Mouse (Mus musculus) Patski (cell line): ENCODE data around the gene Tmem114. TPM values are rescaled to one million over a fixed set of nuclear protein-coding genes. Genes with fewer than 3 reads are reported as not detected.

Source experiments
- ATAC-seq: fragments of 100-300 bp; one replicate; pipeline ENCODE4 v1.8.0; 2021
- CTCF ChIA-PET: fragments of 350-600 bp; sonication (Branson Sonifier 250); formaldehyde crosslinking; loops from one replicate; lab custom pipeline; 2022; ENCODE audit warnings: inconsistent platforms; lab: Charles Lee
- POLR2A ChIA-PET: fragments of 350-600 bp; sonication (Branson Sonifier 250); formaldehyde crosslinking; loops from one replicate; lab custom pipeline; 2022; ENCODE audit warnings: antibody characterized with exemption, inconsistent platforms; lab: Charles Lee
- DNase-seq: peaks from one replicate; pipeline ENCODE4 v3.0.0-alpha.2; 2011; ENCODE audit warnings: low read depth, low spot score
- H3K27me3 ChIP-seq: fragments of 371-371 bp; one replicate; pipeline ENCODE4 v1.5.1; 2021
- CTCF ChIP-seq: fragments of 100-300 bp; IDR thresholded peaks from one replicate; pipeline ENCODE4 v1.5.1; 2021
- in situ Hi-C: fragments of 300-500 bp; cut with MboI; formaldehyde crosslinking; loops from 3 replicates; pipeline ENCODE4 v1.11.1; 2018; ENCODE audit warnings: low pct_unique_long_range_greater_than_20kb, mixed read lengths
- polyA plus RNA-seq: library from polyadenylated mRNA; unstranded; gene quantifications from one replicate; pipeline ENCODE4 v1.2.3, GENCODE M21; 2021

Gene Tmem114
- polyA plus RNA-seq, 1 experiment from 2014 or later: not detected

GRCm38 (mm10) chr16:8429531-8429930 is 4.6 kb upstream of the Tmem114 start:
- in situ Hi-C loops: no loop called here
- CTCF ChIA-PET: no interaction called here
- TF ChIP-seq CTCF: no peak
- DNase-seq: no peak
- POLR2A ChIA-PET: no interaction called here
- peaks cover 25% of the 10 kb centered on the region for H3K27me3 ChIP-seq
- ATAC-seq: no peak

DNA sequence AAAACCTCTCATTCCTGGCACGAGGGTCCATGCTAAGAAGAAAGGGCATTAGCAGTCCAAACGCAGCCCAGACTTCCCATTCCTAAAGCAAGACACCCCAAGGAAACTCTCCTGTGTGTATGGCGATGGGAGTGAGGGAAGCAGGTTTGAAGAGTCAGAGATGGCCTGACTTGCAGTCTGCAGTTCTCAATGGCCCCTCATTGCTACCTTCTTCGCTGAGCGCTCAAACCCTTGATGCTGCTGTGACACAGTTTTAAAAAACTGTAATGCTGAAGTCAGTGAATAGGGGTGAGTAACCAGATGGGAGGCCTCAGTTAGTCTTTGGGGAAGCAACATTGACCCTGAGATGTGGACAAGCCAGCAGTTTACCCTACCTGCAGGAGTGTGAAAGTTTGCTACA is 800 bp upstream of the Tmem114 start:
- ATAC-seq (no peak), DNase-seq (no peak)
- ChIA-PET POLR2A (no interaction called here), CTCF (interaction anchor here (1.9 kb wide), 1 partner anchor 14 kb away, joined by 5 read pairs; no protein-coding TSS in a partner anchor)
- H3K27me3 ChIP-seq: peaks cover 57% of the 10 kb centered on the region
- no peak for TF ChIP-seq CTCF
- in situ Hi-C loops: no loop called here

GRCm38 (mm10) chr16:8424161-8424970 is 570 bp downstream of the Tmem114 start:
- ATAC-seq: no peak
- DNase-seq: no peak
- POLR2A ChIA-PET: no interaction called here
- in situ Hi-C loops: no loop called here
- TF ChIP-seq CTCF: no peak
- peaks cover 57% of the 10 kb centered on the region for H3K27me3 ChIP-seq
- CTCF ChIA-PET: no interaction called here

- no peak for DNase-seq
- peaks cover 60% of the 10 kb centered on the region for H3K27me3 ChIP-seq
- ATAC-seq: no peak
- TF ChIP-seq CTCF: no peak
- in situ Hi-C loops: no loop called here
- POLR2A ChIA-PET: no interaction called here
- CTCF ChIA-PET: interaction anchor here (2.1 kb wide), 1 partner anchor 11 kb away, joined by 6 read pairs; no protein-coding TSS in a partner anchor
Observed at GRCm38 (mm10) chr16:8423626-8424114, 1.3 kb downstream of the Tmem114 start.

DNA sequence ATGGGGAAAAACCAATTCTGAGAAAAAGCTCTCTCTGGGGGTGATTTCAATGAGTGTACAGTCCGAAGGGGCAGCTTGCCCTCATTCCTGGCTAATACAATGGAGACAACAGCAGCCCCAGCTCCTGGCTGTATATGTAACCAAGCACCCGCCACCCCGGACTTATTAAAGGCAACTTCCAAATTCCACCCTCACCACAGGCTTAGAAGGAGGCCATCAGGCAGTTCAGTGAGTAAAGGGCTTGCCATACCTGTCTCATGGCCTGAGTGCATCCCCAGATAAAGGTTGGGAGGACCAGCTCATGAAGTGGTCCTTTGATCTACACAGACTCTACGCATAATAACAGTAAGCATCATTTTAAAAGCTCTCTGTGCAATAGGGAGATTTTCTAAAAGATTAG is 4.1 kb downstream of the Tmem114 start:
- ATAC-seq (no peak), DNase-seq (no peak)
- no peak for TF ChIP-seq CTCF
- POLR2A ChIA-PET: no interaction called here
- H3K27me3 ChIP-seq: peaks cover 60% of the 10 kb centered on the region
- CTCF ChIA-PET: interaction anchor here (0.7 to 1.1 kb wide), 2 partner anchors 9 to 17 kb away, joined by 3 to 4 read pairs; no protein-coding TSS in a partner anchor
- in situ Hi-C loops: no loop called here

DNA sequence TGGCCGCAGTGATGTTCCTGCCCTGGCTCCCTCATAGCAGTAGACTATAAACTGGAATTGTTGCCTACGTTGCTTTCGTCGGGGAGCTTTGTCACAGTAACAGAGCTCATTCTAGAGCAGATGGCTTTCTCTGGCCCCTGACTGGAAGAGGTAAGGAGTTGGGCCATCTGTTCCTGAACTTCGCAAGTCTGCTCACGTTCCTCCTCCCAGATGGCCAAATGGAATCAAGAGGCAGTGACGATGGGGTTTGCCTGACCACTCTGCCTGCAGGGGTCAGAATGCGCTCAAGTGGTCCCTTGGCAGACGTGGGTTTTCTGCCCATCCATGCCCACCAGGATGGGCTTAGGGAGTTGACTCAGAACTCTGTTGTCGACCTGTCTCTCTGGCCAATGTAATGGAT is 4.6 kb downstream of the Tmem114 start:
- in situ Hi-C loops: no loop called here
- POLR2A ChIA-PET: no interaction called here
- H3K27me3 ChIP-seq: peaks cover 57% of the 10 kb centered on the region
- no peak for TF ChIP-seq CTCF
- CTCF ChIA-PET: interaction anchor here (0.7 to 1.1 kb wide), 2 partner anchors 8 to 17 kb away, joined by 3 to 4 read pairs; no protein-coding TSS in a partner anchor
- no peak for DNase-seq
- ATAC-seq: no peak

- no peak for TF ChIP-seq CTCF
- peaks cover 54% of the 10 kb centered on the region for H3K27me3 ChIP-seq
- ATAC-seq (no peak), DNase-seq (no peak)
- POLR2A ChIA-PET: no interaction called here
- in situ Hi-C loops: loop anchor here (10.0 kb wide), 1 partner anchor 345 kb away; no protein-coding TSS in a partner anchor
- CTCF ChIA-PET: no interaction called here
Observed at GRCm38 (mm10) chr16:8419666-8420065, 5.3 kb downstream of the Tmem114 start.

- CTCF ChIA-PET: no interaction called here
- TF ChIP-seq CTCF: no peak
- in situ Hi-C loops: loop anchor here (10.0 kb wide), 1 partner anchor 347 kb away; no protein-coding TSS in a partner anchor
- peaks cover 44% of the 10 kb centered on the region for H3K27me3 ChIP-seq
- DNase-seq (no peak), ATAC-seq (no peak)
- POLR2A ChIA-PET: no interaction called here
Observed at GRCm38 (mm10) chr16:8418126-8418525, 6.8 kb downstream of the Tmem114 start.

DNA sequence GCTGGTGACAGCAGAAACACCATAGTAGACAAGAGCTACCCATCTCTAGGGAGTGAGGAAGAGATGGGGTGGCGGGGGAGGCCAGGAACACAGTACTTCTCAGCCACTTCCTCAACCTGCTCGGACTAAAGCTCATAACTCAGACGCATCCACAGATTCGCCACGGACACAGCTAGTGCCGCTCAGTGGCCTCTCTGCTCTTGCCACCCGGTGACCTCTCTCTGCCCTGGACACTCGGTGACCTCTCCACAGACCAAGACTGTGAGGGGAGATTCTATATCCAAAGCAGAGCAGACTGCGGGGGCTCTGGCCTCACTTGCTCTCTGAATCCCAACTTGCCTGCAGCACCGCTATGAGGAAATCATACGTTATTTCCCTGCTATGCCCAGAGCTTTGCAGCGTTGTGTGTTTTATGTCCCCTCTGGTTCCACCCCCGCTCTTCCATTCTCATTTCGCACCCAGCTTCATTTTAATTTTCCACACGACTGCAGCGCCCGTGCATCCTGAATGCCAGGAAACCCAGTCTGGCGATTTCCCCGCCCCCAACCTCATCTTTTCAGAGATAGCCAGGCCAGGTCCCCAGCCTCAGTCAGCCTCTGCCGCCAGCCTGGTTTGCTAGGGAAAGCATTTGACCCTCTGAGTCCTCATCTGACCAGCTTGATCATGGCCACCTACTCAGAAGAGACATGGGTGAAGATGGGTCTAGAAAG is 7.8 kb downstream of the Tmem114 start:
- DNase-seq: no peak
- in situ Hi-C loops: loop anchor here (10.0 kb wide), 1 partner anchor 348 kb away; no protein-coding TSS in a partner anchor
- ATAC-seq: no peak
- CTCF ChIA-PET: no interaction called here
- POLR2A ChIA-PET: no interaction called here
- H3K27me3 ChIP-seq: peaks cover 34% of the 10 kb centered on the region
- no peak for TF ChIP-seq CTCF

DNA sequence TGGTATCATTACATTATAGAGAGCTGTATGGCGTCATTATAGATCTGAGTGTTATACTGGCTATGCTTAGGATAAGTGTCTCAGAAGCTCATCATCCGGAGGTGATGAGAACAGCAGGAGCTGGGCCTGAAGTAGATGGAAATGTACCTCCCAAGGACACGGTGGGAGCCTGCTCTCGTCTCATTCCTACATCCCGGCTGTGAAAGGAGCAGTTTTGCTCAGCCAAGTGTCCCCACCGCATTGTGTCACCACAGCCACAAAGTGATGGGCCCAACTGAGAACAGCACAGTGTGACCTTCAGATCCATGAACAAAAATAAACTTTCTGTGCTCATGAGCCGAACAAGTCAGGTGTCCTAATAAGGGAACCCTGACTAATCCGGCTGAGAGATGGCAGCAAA is 8.9 kb downstream of the Tmem114 start:
- ATAC-seq: no peak
- H3K27me3 ChIP-seq: peaks cover 31% of the 10 kb centered on the region
- POLR2A ChIA-PET: no interaction called here
- in situ Hi-C loops: loop anchor here (10.0 kb wide), 1 partner anchor 349 kb away; no protein-coding TSS in a partner anchor
- no peak for TF ChIP-seq CTCF
- DNase-seq: no peak
- CTCF ChIA-PET: no interaction called here
